Mouse (Mus musculus) liver, embryonic 13.5 days (tissue): Measurements from ENCODE around the gene Ralbp1. TPM values are rescaled to one million over a fixed set of nuclear protein-coding genes. Genes with fewer than 3 reads are reported as not detected.

Source experiments
- ATAC-seq: fragments of 200-750 bp; cut with Nextera tagmentation; 2 replicates; pipeline ENCODE4 v1.8.0; 2017; ENCODE audit warnings: low read depth, mild to moderate bottlenecking, moderate number of reproducible peaks, moderate library complexity
- DNase-seq: peaks from one replicate; pipeline ENCODE4 v3.0.0; 2022
- H3K27ac ChIP-seq: fragments of 300-500 bp; sonication (generic); 2 replicates; pipeline ENCODE4 v1.5.1; 2015; ENCODE audit warnings: moderate library complexity, mild to moderate bottlenecking, inconsistent platforms
- H3K27me3 ChIP-seq: fragments of 300-500 bp; sonication (generic); 2 replicates; pipeline ENCODE4 v1.6.1; 2015; ENCODE audit warnings: mild to moderate bottlenecking, inconsistent platforms
- H3K36me3 ChIP-seq: fragments of 300-500 bp; sonication (generic); 2 replicates; pipeline ENCODE4 v1.6.1; 2015; ENCODE audit warnings: mild to moderate bottlenecking, inconsistent platforms
- H3K4me1 ChIP-seq: fragments of 300-500 bp; sonication (generic); replicated peaks from 2 replicates; pipeline ENCODE4 v1.6.1; 2015; ENCODE audit warnings: inconsistent platforms
- H3K4me2 ChIP-seq: fragments of 300-500 bp; sonication (generic); 2 replicates; pipeline ENCODE4 v1.6.1; 2015; ENCODE audit warnings: inconsistent platforms, mild to moderate bottlenecking, moderate library complexity
- H3K4me3 ChIP-seq: fragments of 300-500 bp; sonication (generic); replicated peaks from 2 replicates; pipeline ENCODE4 v1.5.1; 2015; ENCODE audit warnings: mild to moderate bottlenecking, inconsistent platforms
- H3K9ac ChIP-seq: fragments of 300-500 bp; sonication (generic); 2 replicates; pipeline ENCODE4 v1.6.1; 2015; ENCODE audit warnings: mild to moderate bottlenecking, inconsistent platforms
- H3K9me3 ChIP-seq: fragments of 300-500 bp; sonication (generic); replicated peaks from 2 replicates; pipeline ENCODE4 v1.6.1; 2016; ENCODE audit warnings: inconsistent platforms
- WGBS: fragments of 180-500 bp; shearing (Covaris S2); methylation state at CpG from one replicate; pipeline ENCODE4 v1.1.7; 2015; ENCODE audit not compliant: insufficient replicate concordance; 5-methylcytosine and 5-hydroxymethylcytosine counted together
- polyA plus RNA-seq: library from polyadenylated mRNA; unstranded; fragments of >200 nt; fragmentation: Nextera tagmentation; extraction: Ambion mirVana; gene quantifications from 2 replicates; pipeline ENCODE4 v1.2.1, GENCODE M21; 2015

Gene Ralbp1
- polyA plus RNA-seq, 1 experiment from 2014 or later: 53.3 TPM

DNA sequence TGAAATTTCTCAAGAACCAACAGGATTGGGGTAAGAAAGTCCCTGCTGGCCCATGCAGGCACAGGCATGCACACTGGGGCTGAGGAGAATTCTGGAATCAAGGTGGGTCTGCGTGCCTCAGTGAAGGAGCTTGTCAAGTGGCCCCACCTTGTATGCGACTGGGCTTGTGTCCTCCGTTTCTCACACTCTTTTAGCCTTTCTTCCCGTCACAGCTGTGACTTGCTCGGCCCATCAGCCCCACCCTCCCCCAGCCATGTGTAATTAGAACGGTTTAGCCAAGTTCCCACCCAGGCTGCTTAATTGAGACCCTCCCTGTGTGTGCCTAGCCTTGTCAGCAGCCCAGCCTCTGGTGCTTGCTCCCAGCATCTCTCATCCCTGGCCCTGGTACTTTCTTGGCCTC, 28.5 kb upstream of the Ralbp1 start:
- no peak overlapping the region for H3K4me2 ChIP-seq
- no peaks in the 10 kb centered on the region for H3K9me3 ChIP-seq
- 73% methylated on average over 6 of the region's 6 CpGs for WGBS
- peaks cover 4% of the 10 kb centered on the region for H3K4me1 ChIP-seq
- no peak overlapping the region for H3K4me3 ChIP-seq
- no peaks in the 10 kb centered on the region for H3K36me3 ChIP-seq
- no peaks in the 10 kb centered on the region for H3K27me3 ChIP-seq
- H3K9ac ChIP-seq: no peak overlapping the region
- DNase-seq (no peak), ATAC-seq (no peak)
- no peak overlapping the region for H3K27ac ChIP-seq

DNA sequence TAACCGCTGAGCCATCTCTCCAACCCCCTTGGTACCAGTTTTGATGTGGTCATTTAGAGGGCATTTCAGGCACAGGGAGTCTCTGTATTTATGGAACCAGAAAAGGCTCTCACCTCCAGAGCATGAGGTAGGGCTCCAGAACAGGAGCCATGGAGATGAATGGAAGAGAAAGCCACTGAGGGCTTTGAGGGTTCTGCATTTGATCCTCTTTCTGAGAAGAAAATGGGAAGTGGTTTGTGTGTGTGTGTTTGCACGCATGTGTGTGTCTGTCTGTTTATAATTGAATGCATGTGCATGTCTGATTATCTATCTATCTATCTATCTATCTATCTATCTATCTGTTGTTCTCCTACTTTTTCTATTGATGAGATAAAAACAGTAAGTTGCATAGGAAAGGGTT, 26.6 kb upstream of the Ralbp1 start:
- Histone ChIP-seq H3K4me3 (no peak overlapping the region), H3K4me2 (no peak overlapping the region), H3K27me3 (no peaks in the 10 kb centered on the region), H3K27ac (no peak overlapping the region), H3K4me1 (peaks cover 4% of the 10 kb centered on the region), H3K9me3 (no peaks in the 10 kb centered on the region), H3K36me3 (no peaks in the 10 kb centered on the region), H3K9ac (no peak overlapping the region)
- WGBS: 57% methylated on average over 2 of the region's 2 CpGs
- ATAC-seq (no peak), DNase-seq (no peak)

DNA sequence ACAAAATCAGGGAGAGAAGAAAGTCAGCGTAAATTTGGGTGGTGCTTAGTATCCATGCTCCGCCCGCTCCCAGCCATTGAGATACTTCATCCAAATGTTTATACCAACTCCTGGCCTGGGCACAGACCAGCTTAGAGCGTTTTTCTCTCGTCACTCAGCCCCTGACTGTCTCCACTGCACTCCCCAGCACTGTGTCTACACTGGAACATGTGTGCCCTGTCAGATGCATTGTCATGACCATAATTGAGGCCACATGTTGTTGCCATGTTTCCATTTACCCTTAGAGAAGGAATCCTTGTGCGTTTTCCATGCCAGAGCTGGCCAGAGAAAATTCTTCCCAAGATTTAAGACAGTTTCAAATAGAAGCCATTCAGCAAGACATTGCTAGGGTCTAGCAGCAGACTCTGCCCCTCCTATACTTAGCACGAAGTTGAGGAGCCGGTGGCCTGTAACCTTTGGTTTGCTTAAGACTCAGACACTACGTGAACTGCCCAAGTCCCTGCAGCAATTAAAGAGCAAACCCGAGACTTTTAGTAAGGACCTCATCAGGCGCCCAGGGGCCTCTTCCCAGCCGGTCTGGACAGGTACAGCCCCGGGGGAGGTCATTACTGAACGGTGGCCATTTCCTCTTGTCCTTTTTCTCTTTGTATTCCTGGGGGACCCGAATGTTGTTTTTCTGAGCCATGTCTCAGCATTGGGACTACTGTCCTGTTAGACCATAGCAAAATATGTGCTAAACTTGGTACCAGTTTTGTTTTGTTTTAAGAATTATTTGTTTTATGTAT, 25.9 kb upstream of the Ralbp1 start:
- Histone ChIP-seq H3K36me3 (no peaks in the 10 kb centered on the region), H3K4me3 (no peak overlapping the region), H3K27me3 (no peaks in the 10 kb centered on the region), H3K9me3 (no peaks in the 10 kb centered on the region), H3K27ac (no peak overlapping the region), H3K9ac (no peak overlapping the region), H3K4me2 (no peak overlapping the region), H3K4me1 (peaks cover 11% of the 10 kb centered on the region)
- ATAC-seq: no peak
- 76% methylated on average over 15 of the region's 15 CpGs for WGBS
- no peak for DNase-seq

DNA sequence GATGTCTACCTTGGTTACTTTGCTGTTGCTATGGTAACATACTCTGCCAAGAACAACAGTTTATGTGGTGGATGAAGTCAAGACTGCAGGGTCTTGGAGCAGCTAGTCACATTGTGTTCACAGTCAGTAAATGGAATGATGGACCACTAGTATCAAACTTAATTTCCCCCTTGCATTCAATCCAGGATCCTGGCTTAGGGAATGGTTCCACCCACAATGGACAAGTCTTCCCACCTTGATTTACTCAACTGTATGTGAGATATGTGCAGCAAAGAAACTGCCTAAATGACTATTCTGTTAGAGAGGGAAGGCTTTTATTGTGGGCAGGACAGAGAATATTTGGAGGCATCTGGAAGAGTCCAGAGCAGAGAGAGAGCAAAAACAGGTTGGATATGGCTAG, 22.7 kb upstream of the Ralbp1 start:
- H3K36me3 ChIP-seq: no peaks in the 10 kb centered on the region
- H3K9me3 ChIP-seq: no peaks in the 10 kb centered on the region
- no peak overlapping the region for H3K4me2 ChIP-seq
- H3K27me3 ChIP-seq: no peaks in the 10 kb centered on the region
- no peak overlapping the region for H3K4me3 ChIP-seq
- DNase-seq (no peak), ATAC-seq (no peak)
- H3K9ac ChIP-seq: no peak overlapping the region
- peaks cover 16% of the 10 kb centered on the region for H3K4me1 ChIP-seq
- H3K27ac ChIP-seq: no peak overlapping the region

DNA sequence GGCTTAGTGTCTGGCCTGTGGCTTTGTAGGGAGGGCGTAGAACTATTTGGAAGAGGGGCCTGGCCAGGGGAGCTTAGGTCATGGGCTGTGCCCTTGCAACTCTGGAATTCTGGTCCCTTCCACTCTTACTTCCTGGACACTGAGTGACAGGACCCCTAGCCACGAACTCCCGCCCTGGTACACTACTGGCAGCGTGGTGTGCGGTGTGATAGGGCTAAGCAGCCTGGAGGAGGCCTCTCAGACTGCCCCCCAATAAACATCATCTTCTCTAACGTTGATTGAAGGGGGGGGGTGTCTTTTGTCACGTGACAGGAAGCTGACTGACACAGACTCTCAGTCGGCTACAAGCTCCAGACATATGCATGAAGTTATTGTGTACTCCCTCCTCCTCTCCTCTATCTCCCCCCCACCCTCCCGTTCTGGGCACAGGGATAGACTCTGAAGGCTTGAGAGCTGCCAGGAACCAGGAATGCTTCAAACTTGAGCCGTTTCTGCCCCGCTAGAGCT, 21.4 kb upstream of the Ralbp1 start:
- H3K27me3 ChIP-seq: no peaks in the 10 kb centered on the region
- H3K4me1 ChIP-seq: peaks cover 16% of the 10 kb centered on the region
- peak overlapping the region; percentile 41 for H3K4me2 ChIP-seq
- H3K36me3 ChIP-seq: no peaks in the 10 kb centered on the region
- 24% methylated on average over 11 of the region's 11 CpGs for WGBS
- H3K9me3 ChIP-seq: no peaks in the 10 kb centered on the region
- DNase-seq (no peak), ATAC-seq (peak; percentile 68)
- H3K9ac ChIP-seq: no peak overlapping the region
- H3K27ac ChIP-seq: no peak overlapping the region
- peak overlapping the region; percentile 13; the same call in 1 of the 2 replicates for H3K4me3 ChIP-seq

DNA sequence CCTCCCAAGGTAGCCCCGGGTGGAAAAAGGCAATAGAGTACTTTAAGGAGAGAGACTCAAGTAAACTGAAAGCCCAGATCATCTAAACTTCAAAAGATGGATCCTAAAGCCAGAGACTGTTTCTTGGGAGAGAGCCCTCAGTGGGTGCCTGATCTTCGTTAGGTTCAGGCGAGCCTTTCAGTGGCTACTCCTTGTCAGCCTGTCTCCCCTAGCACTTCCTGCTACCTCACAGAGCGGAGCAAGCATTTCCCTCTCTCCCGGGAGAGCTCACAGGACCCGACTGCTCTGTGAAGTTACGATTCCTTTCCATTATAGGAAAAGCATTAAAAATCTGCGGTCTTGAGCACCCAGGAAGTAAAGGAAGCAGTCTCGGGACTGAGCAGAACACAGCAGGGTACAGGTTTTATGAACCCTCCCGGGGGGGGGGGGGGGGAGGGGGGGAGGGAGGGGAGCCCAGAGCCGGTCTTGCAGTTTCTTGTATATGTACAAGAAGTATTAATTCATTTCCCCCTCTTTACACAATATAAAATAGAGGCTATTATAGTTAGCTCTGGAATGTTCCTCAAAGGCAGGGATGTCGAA, 20.8 kb upstream of the Ralbp1 start:
- 0 out of 2 replicates have a peak overlapping the region, but pooled peaks have one; percentile 11 for H3K27ac ChIP-seq
- DNase-seq (no peak), ATAC-seq (no peak)
- no peaks in the 10 kb centered on the region for H3K36me3 ChIP-seq
- 34% methylated on average over 11 of the region's 12 CpGs for WGBS
- H3K9ac ChIP-seq: no peak overlapping the region
- H3K4me1 ChIP-seq: peaks cover 16% of the 10 kb centered on the region
- H3K4me2 ChIP-seq: peak overlapping the region; percentile 41
- H3K27me3 ChIP-seq: no peaks in the 10 kb centered on the region
- H3K9me3 ChIP-seq: no peaks in the 10 kb centered on the region
- peak overlapping the region; percentile 13; the same call in 1 of the 2 replicates for H3K4me3 ChIP-seq

DNA sequence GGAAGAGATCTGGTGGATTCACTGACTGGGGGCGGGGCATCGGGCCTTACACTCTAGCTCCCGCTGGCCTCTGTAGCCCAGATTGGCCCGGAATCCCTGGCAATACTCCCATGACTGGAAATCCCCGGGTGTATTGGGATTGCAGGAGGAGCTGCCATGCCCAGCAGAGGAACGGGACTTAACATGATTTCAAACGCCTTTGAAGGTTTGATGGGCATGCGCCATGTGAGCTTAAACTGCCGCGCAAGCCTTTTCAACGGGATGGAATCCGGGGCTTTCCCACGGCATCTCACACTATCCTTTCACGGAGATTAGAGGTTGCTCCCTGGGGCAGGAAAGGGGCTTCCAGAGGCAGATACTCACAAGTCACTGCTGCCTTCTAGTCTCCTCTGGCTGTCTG, 19.6 kb upstream of the Ralbp1 start:
- no peak for ATAC-seq
- H3K9ac ChIP-seq: no peak overlapping the region
- peaks cover 16% of the 10 kb centered on the region for H3K4me1 ChIP-seq
- H3K27me3 ChIP-seq: no peaks in the 10 kb centered on the region
- no peaks in the 10 kb centered on the region for H3K9me3 ChIP-seq
- H3K27ac ChIP-seq: no peak overlapping the region
- WGBS: 74% methylated on average over 14 of the region's 14 CpGs
- H3K4me2 ChIP-seq: no peak overlapping the region
- H3K36me3 ChIP-seq: no peaks in the 10 kb centered on the region
- no peak overlapping the region for H3K4me3 ChIP-seq
- DNase-seq: no peak

DNA sequence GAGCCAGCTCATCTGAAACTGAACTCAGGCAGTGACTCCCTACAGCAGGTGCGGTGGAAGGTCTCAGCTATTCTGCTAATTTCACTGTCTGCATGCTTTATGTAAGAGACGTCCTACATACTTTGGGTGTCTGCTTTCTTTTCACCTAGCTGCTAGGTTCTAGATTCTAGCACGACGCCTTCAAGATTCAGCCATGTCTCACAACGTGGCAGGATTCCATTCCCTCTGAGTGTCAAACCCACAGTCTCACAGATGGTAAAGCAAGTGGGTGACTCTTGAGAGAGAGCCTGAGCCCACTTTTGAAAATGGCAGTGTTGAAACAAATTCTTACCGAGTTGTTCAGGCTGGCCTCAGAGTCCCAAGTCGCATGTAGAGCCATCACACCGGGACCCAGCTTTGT, 18.2 kb upstream of the Ralbp1 start:
- no peak overlapping the region for H3K4me2 ChIP-seq
- DNase-seq (no peak), ATAC-seq (no peak)
- no peak overlapping the region for H3K4me3 ChIP-seq
- H3K4me1 ChIP-seq: peaks cover 16% of the 10 kb centered on the region
- WGBS: 85% methylated on average over 8 of the region's 8 CpGs
- no peak overlapping the region for H3K27ac ChIP-seq
- no peaks in the 10 kb centered on the region for H3K27me3 ChIP-seq
- H3K36me3 ChIP-seq: no peaks in the 10 kb centered on the region
- H3K9ac ChIP-seq: no peak overlapping the region
- no peaks in the 10 kb centered on the region for H3K9me3 ChIP-seq

DNA sequence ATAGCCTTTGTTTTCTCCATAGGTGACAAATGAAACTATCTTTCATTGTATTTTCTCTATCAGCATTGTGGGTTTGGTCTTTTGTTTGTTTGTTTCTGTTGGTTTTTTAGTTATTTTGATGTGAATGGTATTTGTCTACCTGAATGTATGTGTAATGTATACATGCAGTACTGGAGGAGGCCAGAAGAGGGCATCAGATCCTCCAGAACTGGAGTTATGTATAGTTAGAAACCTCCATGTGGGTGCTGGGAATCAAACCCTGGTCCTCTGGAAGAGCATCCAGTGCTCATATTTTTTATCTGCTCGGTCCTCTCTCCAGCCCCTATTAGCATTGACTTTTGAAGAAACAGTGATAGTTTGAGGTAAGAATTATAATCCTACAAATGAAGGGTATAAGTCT, 17.4 kb upstream of the Ralbp1 start:
- Histone ChIP-seq H3K9ac (no peak overlapping the region), H3K27ac (no peak overlapping the region), H3K27me3 (no peaks in the 10 kb centered on the region), H3K4me1 (peaks cover 16% of the 10 kb centered on the region), H3K36me3 (no peaks in the 10 kb centered on the region), H3K4me2 (no peak overlapping the region), H3K9me3 (no peaks in the 10 kb centered on the region), H3K4me3 (no peak overlapping the region)
- DNase-seq (no peak), ATAC-seq (no peak)
- WGBS: 67% methylated on average over 1 of the region's 1 CpGs

DNA sequence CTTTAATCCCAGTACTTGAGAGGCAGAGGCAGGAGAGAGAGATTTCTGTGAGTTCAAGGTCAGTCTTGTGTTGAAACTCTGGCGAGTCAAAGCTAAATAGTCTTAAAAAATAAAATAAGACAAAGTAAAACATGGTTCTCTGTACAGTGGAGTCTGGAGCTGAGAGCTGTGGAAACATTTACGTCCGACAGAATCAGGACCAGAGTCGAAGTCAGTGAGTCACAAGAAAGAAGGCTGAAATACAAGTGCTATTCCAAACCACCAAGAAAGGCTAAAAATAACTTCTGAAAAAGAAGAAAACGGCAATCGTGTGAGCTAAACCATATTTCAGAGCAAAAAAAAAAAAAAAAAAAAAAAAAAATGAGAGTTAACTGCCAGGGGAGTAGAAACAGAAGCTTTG, 16.7 kb upstream of the Ralbp1 start:
- H3K9ac ChIP-seq: no peak overlapping the region
- no peaks in the 10 kb centered on the region for H3K36me3 ChIP-seq
- ATAC-seq (no peak), DNase-seq (no peak)
- no peaks in the 10 kb centered on the region for H3K27me3 ChIP-seq
- no peak overlapping the region for H3K27ac ChIP-seq
- peaks cover 12% of the 10 kb centered on the region for H3K4me1 ChIP-seq
- WGBS: 75% methylated on average over 6 of the region's 6 CpGs
- no peak overlapping the region for H3K4me2 ChIP-seq
- H3K4me3 ChIP-seq: no peak overlapping the region
- H3K9me3 ChIP-seq: no peaks in the 10 kb centered on the region

DNA sequence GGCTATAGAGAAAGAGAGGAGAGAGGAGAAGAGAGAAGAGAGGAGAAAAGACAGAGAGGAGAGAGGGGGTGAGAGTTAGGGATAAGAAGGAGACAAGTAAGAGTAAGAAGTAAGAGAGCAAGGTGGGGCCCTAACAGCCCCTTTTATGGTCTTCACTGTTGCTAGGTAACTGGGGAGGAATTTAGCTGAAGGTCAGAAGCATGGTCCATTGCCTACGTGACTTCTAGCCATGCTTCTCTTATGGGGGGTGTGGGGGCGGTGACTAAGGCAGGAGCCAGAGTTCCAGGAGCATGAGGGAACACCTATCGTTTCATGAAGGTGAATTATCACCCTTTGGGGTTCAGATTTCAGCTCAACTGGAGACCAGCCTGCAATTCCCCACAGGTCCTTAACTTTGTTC, 10.4 kb upstream of the Ralbp1 start:
- Histone ChIP-seq H3K4me3 (no peak overlapping the region), H3K9ac (no peak overlapping the region), H3K9me3 (no peaks in the 10 kb centered on the region), H3K36me3 (no peaks in the 10 kb centered on the region), H3K27me3 (no peaks in the 10 kb centered on the region), H3K4me2 (no peak overlapping the region), H3K4me1 (no peaks in the 10 kb centered on the region), H3K27ac (no peak overlapping the region)
- no peak for DNase-seq
- ATAC-seq: no peak
- WGBS: 62% methylated on average over 3 of the region's 3 CpGs

DNA sequence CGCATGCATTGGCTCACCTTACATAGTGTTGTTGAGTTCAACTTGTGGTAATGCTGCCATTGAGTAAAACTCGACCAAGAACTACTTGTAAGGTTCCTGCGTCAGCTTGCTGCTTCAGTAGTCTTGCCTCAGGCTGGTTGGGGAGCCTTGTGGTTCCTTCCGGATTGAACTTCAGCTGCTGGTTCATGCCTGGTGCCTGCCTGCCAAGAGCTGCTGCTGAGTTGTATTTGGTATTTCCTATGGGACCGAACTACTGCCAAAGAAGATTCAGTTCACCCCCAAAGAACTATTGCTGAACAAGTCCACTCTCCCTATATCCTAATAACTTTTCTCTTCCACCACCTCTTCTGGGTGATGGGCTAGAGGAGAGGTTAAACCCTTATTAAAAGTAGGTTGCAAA, 3.9 kb upstream of the Ralbp1 start:
- H3K9ac ChIP-seq: no peak overlapping the region
- no peak for DNase-seq
- ATAC-seq: no peak
- 73% methylated on average over 5 of the region's 5 CpGs for WGBS
- H3K9me3 ChIP-seq: no peaks in the 10 kb centered on the region
- H3K27ac ChIP-seq: no peak overlapping the region
- H3K36me3 ChIP-seq: no peaks in the 10 kb centered on the region
- no peaks in the 10 kb centered on the region for H3K27me3 ChIP-seq
- H3K4me2 ChIP-seq: no peak overlapping the region
- H3K4me3 ChIP-seq: no peak overlapping the region
- peaks cover 17% of the 10 kb centered on the region for H3K4me1 ChIP-seq
